Mouse (Mus musculus) bone marrow, adult 2 months (tissue): ENCODE results near the gene Lrrc28.

ENCODE experiments used
- CTCF ChIP-seq: fragments of 200-500 bp; IDR thresholded peaks from 2 replicates; pipeline ENCODE4 v1.5.1; 2011; ENCODE audit warnings: low read length, control low read depth; ENCODE audit not compliant: control insufficient read depth, insufficient read depth
- POLR2A ChIP-seq: fragments of 200-500 bp; IDR thresholded peaks from 2 replicates; pipeline ENCODE4 v1.6.1; 2011; ENCODE audit warnings: low read depth, mild to moderate bottlenecking, control low read depth, low read length, borderline replicate concordance; ENCODE audit not compliant: control insufficient read depth

- TF ChIP-seq CTCF (no peak), POLR2A (no peak)
These were observed 26.8 kb downstream of the Lrrc28 start for GRCm38 (mm10) chr7:67618316-67618715.
